Mouse (Mus musculus) forebrain, embryonic 14.5 days (tissue): ENCODE data around the gene Il21. TPM values are rescaled to one million over a fixed set of nuclear protein-coding genes. Genes with fewer than 3 reads are reported as not detected.

Experiments
- ATAC-seq: fragments of 200-750 bp; cut with Nextera tagmentation; 2 replicates; pipeline ENCODE4 v1.8.0; 2017; ENCODE audit warnings: mild to moderate bottlenecking, moderate library complexity
- DNase-seq: peaks from one replicate; pipeline ENCODE4 v3.0.0-alpha.2; 2015; ENCODE audit warnings: low spot score
- H3K27ac ChIP-seq: fragments of 300-500 bp; sonication (generic); 2 replicates; pipeline ENCODE4 v1.5.1; 2014; ENCODE audit warnings: low read depth, mild to moderate bottlenecking, control low read depth, low read length, moderate library complexity
- H3K27me3 ChIP-seq: fragments of 300-500 bp; sonication (generic); replicated peaks from 2 replicates; pipeline ENCODE4 v1.6.1; 2014; ENCODE audit warnings: low read length, control low read depth, mixed read lengths; ENCODE audit not compliant: control insufficient read depth, insufficient read depth
- H3K36me3 ChIP-seq: fragments of 300-500 bp; sonication (generic); 2 replicates; pipeline ENCODE4 v1.6.1; 2014; ENCODE audit warnings: low read length, control low read depth; ENCODE audit not compliant: control insufficient read depth, insufficient read depth
- H3K4me1 ChIP-seq: fragments of 300-500 bp; sonication (generic); 2 replicates; pipeline ENCODE4 v1.6.1; 2014; ENCODE audit warnings: antibody characterized with exemption, low read length, control low read depth; ENCODE audit not compliant: control insufficient read depth, insufficient read depth
- H3K4me2 ChIP-seq: fragments of 300-500 bp; sonication (generic); 2 replicates; pipeline ENCODE4 v1.6.1; 2014; ENCODE audit warnings: mild to moderate bottlenecking, control low read depth, low read length
- H3K4me3 ChIP-seq: fragments of 300-500 bp; sonication (generic); 2 replicates; pipeline ENCODE4 v1.5.1; 2014; ENCODE audit warnings: low read depth, low read length, control low read depth
- H3K9ac ChIP-seq: fragments of 300-500 bp; sonication (generic); 2 replicates; pipeline ENCODE4 v1.6.1; 2014; ENCODE audit warnings: mild to moderate bottlenecking, low read length, control low read depth, moderate library complexity
- H3K9me3 ChIP-seq: fragments of 300-500 bp; sonication (generic); replicated peaks from 2 replicates; pipeline ENCODE4 v1.6.1; 2016; ENCODE audit warnings: low read length, control low read depth, mixed read lengths; ENCODE audit not compliant: control insufficient read depth
- WGBS: fragments of 180-500 bp; shearing (Covaris S2); extraction: QIAGEN DNeasy Blood & Tissue Kit; methylation state at CpG from one replicate; pipeline ENCODE4 v1.1.7; 2014; 5-methylcytosine and 5-hydroxymethylcytosine counted together
- polyA plus RNA-seq: library from polyadenylated mRNA; unstranded; fragments of >200 nt; fragmentation: Nextera tagmentation; extraction: Ambion mirVana; gene quantifications from 2 replicates; pipeline ENCODE4 v1.2.1, GENCODE M21; 2014

Gene Il21
- polyA plus RNA-seq, 1 experiment from 2014 or later, result not detected

- ATAC-seq (no peak), DNase-seq (no peak)
- H3K27ac ChIP-seq, result no peak overlapping the region
- H3K9ac ChIP-seq, result no peak overlapping the region
- no peaks in the 10 kb centered on the region for H3K4me1 ChIP-seq
- no peaks in the 10 kb centered on the region for H3K36me3 ChIP-seq
- no peak overlapping the region for H3K4me2 ChIP-seq
- no peaks in the 10 kb centered on the region for H3K9me3 ChIP-seq
- H3K4me3 ChIP-seq, result no peak overlapping the region
- WGBS, result 88% methylated on average over 15 of the region's 15 CpGs
- no peaks in the 10 kb centered on the region for H3K27me3 ChIP-seq
These were observed 25.3 kb upstream of the Il21 start for GRCm38 (mm10) chr3:37257776-37258175.

- Histone ChIP-seq H3K4me1 (no peaks in the 10 kb centered on the region), H3K4me2 (no peak overlapping the region), H3K9ac (no peak overlapping the region), H3K36me3 (no peaks in the 10 kb centered on the region), H3K9me3 (no peaks in the 10 kb centered on the region), H3K27ac (no peak overlapping the region), H3K4me3 (no peak overlapping the region), H3K27me3 (no peaks in the 10 kb centered on the region)
- DNase-seq (no peak), ATAC-seq (no peak)
- 91% methylated on average over 3 of the region's 3 CpGs for WGBS
These were observed 18.5 kb upstream of the Il21 start for GRCm38 (mm10) chr3:37250967-37251366.

- DNase-seq (no peak), ATAC-seq (no peak)
- H3K9ac ChIP-seq, result no peak overlapping the region
- no peaks in the 10 kb centered on the region for H3K27me3 ChIP-seq
- H3K9me3 ChIP-seq, result no peaks in the 10 kb centered on the region
- H3K4me1 ChIP-seq, result no peaks in the 10 kb centered on the region
- H3K36me3 ChIP-seq, result no peaks in the 10 kb centered on the region
- no peak overlapping the region for H3K4me2 ChIP-seq
- no peak overlapping the region for H3K27ac ChIP-seq
- 90% methylated on average over 4 of the region's 4 CpGs for WGBS
- no peak overlapping the region for H3K4me3 ChIP-seq
These were observed 2.6 kb upstream of the Il21 start for GRCm38 (mm10) chr3:37235025-37235424.

- Histone ChIP-seq H3K27ac (no peak overlapping the region), H3K9me3 (no peaks in the 10 kb centered on the region), H3K27me3 (no peaks in the 10 kb centered on the region), H3K4me1 (0 out of 2 replicates have a peak, but pooled peaks cover 2% of the 10 kb centered on the region), H3K4me3 (no peak overlapping the region), H3K4me2 (no peak overlapping the region), H3K36me3 (no peaks in the 10 kb centered on the region), H3K9ac (no peak overlapping the region)
- DNase-seq (peak; percentile 7), ATAC-seq (0 out of 2 replicates have a peak, but pooled peaks have one; percentile 20)
- 31% methylated on average over 7 of the region's 7 CpGs for WGBS
These were observed 1.3 kb downstream of the Il21 start for GRCm38 (mm10) chr3:37231153-37231552.

GRCm38 (mm10) chr3:37229082-37229829 is 3.2 kb downstream of the Il21 start:
- Histone ChIP-seq H3K27me3 (no peaks in the 10 kb centered on the region), H3K9ac (no peak overlapping the region)
- ATAC-seq, result no peak

GRCm38 (mm10) chr3:37225124-37225523 is 7.3 kb downstream of the Il21 start:
- no peak overlapping the region for H3K4me3 ChIP-seq
- H3K27me3 ChIP-seq, result no peaks in the 10 kb centered on the region
- no peaks in the 10 kb centered on the region for H3K36me3 ChIP-seq
- H3K9me3 ChIP-seq, result no peaks in the 10 kb centered on the region
- DNase-seq (no peak), ATAC-seq (no peak)
- H3K4me1 ChIP-seq, result 0 out of 2 replicates have a peak, but pooled peaks cover 2% of the 10 kb centered on the region
- H3K9ac ChIP-seq, result no peak overlapping the region
- WGBS, result 95% methylated on average over 13 of the region's 13 CpGs
- H3K4me2 ChIP-seq, result no peak overlapping the region
- H3K27ac ChIP-seq, result no peak overlapping the region

More at GRCm38 (mm10) chr3:37229082-37229829, 3.2 kb downstream of the Il21 start:
- WGBS, result 62% methylated on average over 11 of the region's 11 CpGs
- Histone ChIP-seq H3K4me2 (no peak overlapping the region), H3K27ac (no peak overlapping the region), H3K4me3 (no peak overlapping the region), H3K9me3 (no peaks in the 10 kb centered on the region), H3K36me3 (no peaks in the 10 kb centered on the region), H3K4me1 (0 out of 2 replicates have a peak, but pooled peaks cover 2% of the 10 kb centered on the region)
- no peak for DNase-seq

- DNase-seq (peak; percentile 54), ATAC-seq (peak; percentile 62; the same call in 1 of the 2 replicates)
- Histone ChIP-seq H3K9ac (no peak overlapping the region), H3K4me3 (no peak overlapping the region), H3K9me3 (no peaks in the 10 kb centered on the region), H3K36me3 (no peaks in the 10 kb centered on the region), H3K27ac (no peak overlapping the region), H3K4me2 (no peak overlapping the region), H3K27me3 (no peaks in the 10 kb centered on the region), H3K4me1 (no peaks in the 10 kb centered on the region)
- WGBS, result 42% methylated on average over 4 of the region's 4 CpGs
These were observed 13.4 kb downstream of the Il21 start for GRCm38 (mm10) chr3:37219071-37219470.

- Histone ChIP-seq H3K4me1 (no peaks in the 10 kb centered on the region), H3K4me3 (no peak overlapping the region), H3K9ac (no peak overlapping the region), H3K27ac (no peak overlapping the region), H3K9me3 (no peaks in the 10 kb centered on the region), H3K4me2 (no peak overlapping the region), H3K27me3 (no peaks in the 10 kb centered on the region), H3K36me3 (no peaks in the 10 kb centered on the region)
- ATAC-seq (no peak), DNase-seq (no peak)
- WGBS, result 86% methylated on average over 8 of the region's 8 CpGs
These were observed 27.1 kb downstream of the Il21 start for GRCm38 (mm10) chr3:37205226-37205800.

- DNase-seq, result peak; percentile 58
- Histone ChIP-seq H3K4me3 (peak overlapping the region; percentile 33), H3K4me1 (no peaks in the 10 kb centered on the region), H3K4me2 (peak overlapping the region; percentile 61), H3K27me3 (no peaks in the 10 kb centered on the region), H3K27ac (no peak overlapping the region), H3K36me3 (no peaks in the 10 kb centered on the region), H3K9me3 (no peaks in the 10 kb centered on the region), H3K9ac (peak overlapping the region; percentile 56)
- peak; percentile 68; the same call in 1 of the 2 replicates for ATAC-seq
- WGBS, result 24% methylated on average over 6 of the region's 6 CpGs
These were observed 27.9 kb downstream of the Il21 start for GRCm38 (mm10) chr3:37204556-37204955.
